Mouse (Mus musculus): ENCODE measurements around the gene Fosb.

Fosb gene

GRCm38 (mm10) chr7:19309884-19310641 lies at the start of gene Fosb:
TSS of gene Fosb (minus strand) at chr7:19310051.
- peak; percentile 95 to 97 for DNase-seq (ENCODE audit: low spot score in 2 of 2)

- peak; percentile 91 to 92 for DNase-seq (ENCODE audit: low spot score in 2 of 2)
These were observed 49.5 kb upstream of the Fosb start, which contains the start of the genes Cd3eap and Ppp1r13l for GRCm38 (mm10) chr7:19359299-19359891. TSS of gene Cd3eap (minus strand) at chr7:19359483. TSS of gene Ppp1r13l (plus strand) at chr7:19359749.

GRCm38 (mm10) chr7:19358634-19359033 lies 48.8 kb upstream of the Fosb start:
- no peak for DNase-seq (ENCODE audit: low spot score in 2 of 2)

GRCm38 (mm10) chr7:19357381-19358375 lies 47.8 kb upstream of the Fosb start:
- DNase-seq (ENCODE audit: low spot score in 2 of 2) = no peak

GRCm38 (mm10) chr7:19356311-19356710 lies 46.5 kb upstream of the Fosb start:
- no peak for DNase-seq (ENCODE audit: low spot score in 2 of 2)

GRCm38 (mm10) chr7:19354991-19355390 lies 45.1 kb upstream of the Fosb start:
- DNase-seq (ENCODE audit: low spot score in 2 of 2) = no peak

GRCm38 (mm10) chr7:19350221-19350620 lies 40.4 kb upstream of the Fosb start:
- DNase-seq (ENCODE audit: low spot score in 2 of 2) = no peak

GRCm38 (mm10) chr7:19349188-19349915 lies 39.5 kb upstream of the Fosb start:
- no peak for DNase-seq (ENCODE audit: low spot score in 2 of 2)

GRCm38 (mm10) chr7:19344938-19345471 lies 35.2 kb upstream of the Fosb start:
- peak; percentile 92 to 95 for DNase-seq (ENCODE audit: low spot score in 2 of 2)

GRCm38 (mm10) chr7:19344237-19344847 lies 34.5 kb upstream of the Fosb start, which contains the start of gene Ercc1:
TSS of gene Ercc1 (plus strand) at chr7:19344778.
- peak in 1 of 2 experiments; percentile 49 for DNase-seq (ENCODE audit: low spot score in 2 of 2)

- peak; percentile 72 to 81 for DNase-seq (ENCODE audit: low spot score in 2 of 2)
These were observed 33.5 kb upstream of the Fosb start for GRCm38 (mm10) chr7:19343210-19343808.

GRCm38 (mm10) chr7:19342481-19343027 lies 32.7 kb upstream of the Fosb start:
- peak; percentile 91 to 92 for DNase-seq (ENCODE audit: low spot score in 2 of 2)

GRCm38 (mm10) chr7:19341761-19342409 lies 32.0 kb upstream of the Fosb start:
- peak; percentile 62 for DNase-seq (ENCODE audit: low spot score in 2 of 2)

GRCm38 (mm10) chr7:19341250-19341649 lies 31.4 kb upstream of the Fosb start:
- no peak for DNase-seq (ENCODE audit: low spot score in 2 of 2)

- DNase-seq (ENCODE audit: low spot score in 2 of 2) = no peak
These were observed 28.7 kb upstream of the Fosb start for GRCm38 (mm10) chr7:19338596-19338995.

- no peak for DNase-seq (ENCODE audit: low spot score in 2 of 2)
These were observed 28.2 kb upstream of the Fosb start for GRCm38 (mm10) chr7:19338060-19338459.

GRCm38 (mm10) chr7:19337122-19337521 lies 27.3 kb upstream of the Fosb start:
- DNase-seq (ENCODE audit: low spot score in 2 of 2) = peak; percentile 46 to 56

GRCm38 (mm10) chr7:19335583-19335982 lies 25.7 kb upstream of the Fosb start:
- no peak for DNase-seq (ENCODE audit: low spot score in 2 of 2)

- peak; percentile 85 to 92 for DNase-seq (ENCODE audit: low spot score in 2 of 2)
These were observed 23.0 kb upstream of the Fosb start for GRCm38 (mm10) chr7:19332709-19333352.
